Mouse (Mus musculus) embryonic facial prominence, embryonic 14.5 days (tissue): ENCODE results near the gene Ina. TPM values are rescaled to one million over a fixed set of nuclear protein-coding genes. Genes with fewer than 3 reads are reported as not detected.
A peak's percentile ranks its signal among the peaks of the same experiment; 100 is the strongest.

ENCODE experiments used
- ATAC-seq: fragments of 200-750 bp; cut with Nextera tagmentation; 2 replicates; pipeline ENCODE4 v1.8.0; 2017; ENCODE audit warnings: low read depth, moderate number of reproducible peaks, moderate TSS enrichment
- DNase-seq: peaks from one replicate; pipeline ENCODE4 v3.0.0-alpha.2; 2015; ENCODE audit warnings: low spot score
- H3K27ac ChIP-seq: fragments of 300-500 bp; sonication (generic); replicated peaks from 2 replicates; pipeline ENCODE4 v1.5.1; 2014; ENCODE audit warnings: low read depth, mild to moderate bottlenecking, low read length, moderate library complexity
- H3K27me3 ChIP-seq: fragments of 300-500 bp; sonication (generic); replicated peaks from 2 replicates; pipeline ENCODE4 v1.6.1; 2014; ENCODE audit warnings: low read length; ENCODE audit not compliant: control insufficient read depth, insufficient read depth
- H3K36me3 ChIP-seq: fragments of 300-500 bp; sonication (generic); 2 replicates; pipeline ENCODE4 v1.6.1; 2014; ENCODE audit warnings: low read length, mixed read lengths; ENCODE audit not compliant: control insufficient read depth, insufficient read depth
- H3K4me1 ChIP-seq: fragments of 300-500 bp; sonication (generic); 2 replicates; pipeline ENCODE4 v1.6.1; 2014; ENCODE audit warnings: antibody characterized with exemption, low read length; ENCODE audit not compliant: control insufficient read depth, insufficient read depth
- H3K4me2 ChIP-seq: fragments of 300-500 bp; sonication (generic); 2 replicates; pipeline ENCODE4 v1.6.1; 2014; ENCODE audit warnings: low read depth, mild to moderate bottlenecking, low read length, moderate library complexity, mixed read lengths
- H3K4me3 ChIP-seq: fragments of 300-500 bp; sonication (generic); 2 replicates; pipeline ENCODE4 v1.5.1; 2014; ENCODE audit warnings: low read depth, mild to moderate bottlenecking, low read length
- H3K9ac ChIP-seq: fragments of 300-500 bp; sonication (generic); 2 replicates; pipeline ENCODE4 v1.6.1; 2014; ENCODE audit warnings: low read depth, mild to moderate bottlenecking, low read length, moderate library complexity, mixed read lengths
- H3K9me3 ChIP-seq: fragments of 300-500 bp; sonication (generic); 2 replicates; pipeline ENCODE4 v1.6.1; 2016; ENCODE audit warnings: low read length; ENCODE audit not compliant: control insufficient read depth
- WGBS: fragments of 180-500 bp; shearing (Covaris S2); extraction: QIAGEN DNeasy Blood & Tissue Kit; methylation state at CpG from one replicate; pipeline ENCODE4 v1.1.7; 2014; 5-methylcytosine and 5-hydroxymethylcytosine counted together
- polyA plus RNA-seq: library from polyadenylated mRNA; unstranded; fragments of >200 nt; fragmentation: Nextera tagmentation; extraction: Ambion mirVana; gene quantifications from 2 replicates; pipeline ENCODE4 v1.2.1, GENCODE M21; 2014

Gene Ina
- polyA plus RNA-seq, 1 experiment from 2014 or later, result 17.6 TPM

- H3K4me2 ChIP-seq, result peak overlapping the region; percentile 62
- ATAC-seq, result peak; percentile 95
These were observed 53.6 kb downstream of the Ina start for GRCm38 (mm10) chr19:47067924-47068611.

More at GRCm38 (mm10) chr19:47067924-47068611, 53.6 kb downstream of the Ina start:
- Histone ChIP-seq H3K4me3 (peak overlapping the region; percentile 99), H3K27me3 (no peaks in the 10 kb centered on the region), H3K36me3 (peaks cover 25% of the 10 kb centered on the region), H3K4me1 (no peaks in the 10 kb centered on the region), H3K9me3 (no peaks in the 10 kb centered on the region), H3K27ac (peak overlapping the region; percentile 88), H3K9ac (peak overlapping the region; percentile 91)
- WGBS, result 0% methylated on average over 25 of the region's 72 CpGs
- DNase-seq, result peak; percentile 95

Other genes starting within 250 kb of the Ina start
- 65.6 and 66.3 TPM in 2 replicates for gene Nt5c2, start 455 bp downstream of the Ina start, polyA plus RNA-seq
- gene Pcgf6, start 36.2 kb downstream of the Ina start, polyA plus RNA-seq, result 13.9 and 17.8 TPM in 2 replicates
- 6.6 and 7.7 TPM in 2 replicates for gene Taf5, start 53.0 kb downstream of the Ina start, polyA plus RNA-seq
- 1,191 and 1,453 TPM in 2 replicates for gene Usmg5, start 75.9 kb downstream of the Ina start, polyA plus RNA-seq
- gene Pdcd11, start 76.1 kb downstream of the Ina start, polyA plus RNA-seq, result 9.2 and 10.1 TPM in 2 replicates
- 4.3 and 4.9 TPM in 2 replicates for gene Calhm2, start 123.6 kb downstream of the Ina start, polyA plus RNA-seq
- gene Calhm1, start 129.6 kb downstream of the Ina start, polyA plus RNA-seq, result not detected in 2 replicates
- gene Calhm3, start 143.1 kb downstream of the Ina start, polyA plus RNA-seq, result not detected in 2 replicates
- gene Neurl1a, start 164.1 kb downstream of the Ina start, polyA plus RNA-seq, result 7.1 and 8.2 TPM in 2 replicates